Mouse (Mus musculus) hindbrain, postnatal 0 days (tissue): ENCODE results near the gene Ackr4. TPM values are rescaled to one million over a fixed set of nuclear protein-coding genes. Genes with fewer than 3 reads are reported as not detected.

ENCODE experiments used
- ATAC-seq: fragments of 200-750 bp; cut with Nextera tagmentation; 2 replicates; pipeline ENCODE4 v1.8.0; 2017; ENCODE audit warnings: mild to moderate bottlenecking, moderate TSS enrichment, moderate library complexity
- DNase-seq: peaks from one replicate; pipeline ENCODE4 v3.0.0-alpha.2; 2015; ENCODE audit warnings: low spot score
- H3K27ac ChIP-seq: fragments of 300-500 bp; sonication (generic); 2 replicates; pipeline ENCODE4 v1.5.1; 2014; ENCODE audit warnings: mild to moderate bottlenecking
- H3K27me3 ChIP-seq: fragments of 300-500 bp; sonication (generic); 2 replicates; pipeline ENCODE4 v1.6.1; 2014; ENCODE audit warnings: low read length, mixed read lengths; ENCODE audit not compliant: insufficient read depth
- H3K36me3 ChIP-seq: fragments of 300-500 bp; sonication (generic); 2 replicates; pipeline ENCODE4 v1.6.1; 2014; ENCODE audit warnings: low read length, mixed read lengths; ENCODE audit not compliant: insufficient read depth
- H3K4me1 ChIP-seq: fragments of 300-500 bp; sonication (generic); 2 replicates; pipeline ENCODE4 v1.6.1; 2014; ENCODE audit warnings: antibody characterized with exemption, low read length, mixed read lengths; ENCODE audit not compliant: insufficient read depth
- H3K4me2 ChIP-seq: fragments of 300-500 bp; sonication (generic); 2 replicates; pipeline ENCODE4 v1.6.1; 2014; ENCODE audit warnings: low read depth, mild to moderate bottlenecking, low read length, moderate library complexity, mixed read lengths
- H3K4me3 ChIP-seq: fragments of 300-500 bp; sonication (generic); 2 replicates; pipeline ENCODE4 v1.5.1; 2014; ENCODE audit warnings: low read length
- H3K9ac ChIP-seq: fragments of 300-500 bp; sonication (generic); replicated peaks from 2 replicates; pipeline ENCODE4 v1.6.1; 2014; ENCODE audit warnings: mild to moderate bottlenecking, low read length, moderate library complexity, mixed read lengths
- H3K9me3 ChIP-seq: fragments of 300-500 bp; sonication (generic); 2 replicates; pipeline ENCODE4 v1.6.1; 2016; ENCODE audit warnings: low read length, mixed read lengths
- CTCF ChIP-seq: IDR thresholded peaks from 2 replicates; pipeline ENCODE4 v1.5.1; 2016; ENCODE audit warnings: antibody characterized with exemption, control low read depth, low read depth
- WGBS: fragments of 180-500 bp; shearing (Covaris S2); extraction: QIAGEN DNeasy Blood & Tissue Kit; methylation state at CpG from one replicate; pipeline ENCODE4 v1.1.7; 2014; 5-methylcytosine and 5-hydroxymethylcytosine counted together
- polyA plus RNA-seq: library from polyadenylated mRNA; unstranded; fragments of >200 nt; fragmentation: Nextera tagmentation; extraction: Ambion mirVana; gene quantifications from 2 replicates; pipeline ENCODE4 v1.2.1, GENCODE M21; 2015
- total RNA-seq: library from RNA; depleted of rRNA; stranded (reverse); fragments of >200 nt; gene quantifications from 2 replicates; pipeline ENCODE4 v1.2.3, GENCODE M21; 2014

Gene Ackr4
- total and polyA plus RNA-seq, 2 experiments from 2014 or later = 0.93 to 1.3 TPM

- TF ChIP-seq CTCF = no peak
- ATAC-seq (peak; percentile 98), DNase-seq (peak; percentile 93)
- Histone ChIP-seq H3K4me1 (peaks cover 10% of the 10 kb centered on the region), H3K36me3 (peaks cover 7% of the 10 kb centered on the region; the same call in 1 of the 2 replicates), H3K4me3 (peak within 1 kb of the TSS; percentile 81), H3K9ac (peak within 1 kb of the TSS; percentile 88), H3K9me3 (no peaks in the 10 kb centered on the region), H3K27me3 (no peaks in the 10 kb centered on the region), H3K4me2 (peak within 1 kb of the TSS; percentile 79), H3K27ac (peak within 1 kb of the TSS; percentile 79)
- under 1% methylated on average over 26 of the region's 30 CpGs for WGBS
Measured at GRCm38 (mm10) chr9:104063244-104063961, 63.3 kb downstream of the Ackr4 start, which contains the start of gene Acad11. TSS of gene Acad11 (plus strand) at chr9:104063377.

- Histone ChIP-seq H3K4me1 (peaks cover 10% of the 10 kb centered on the region), H3K4me2 (peak within 1 kb of the TSS; percentile 79), H3K27me3 (no peaks in the 10 kb centered on the region), H3K9ac (peak within 1 kb of the TSS; percentile 88), H3K27ac (peak within 1 kb of the TSS; percentile 79), H3K36me3 (peaks cover 15% of the 10 kb centered on the region), H3K9me3 (no peaks in the 10 kb centered on the region), H3K4me3 (peak within 1 kb of the TSS; percentile 81)
- TF ChIP-seq CTCF = no peak
- ATAC-seq (peak; percentile 81), DNase-seq (peak; percentile 86)
- WGBS = under 1% methylated on average over 58 of the region's 59 CpGs
Measured at GRCm38 (mm10) chr9:104062430-104063243, 64.1 kb downstream of the Ackr4 start, which contains the start of gene Uba5. TSS of gene Uba5 (minus strand) at chr9:104063134.

DNA sequence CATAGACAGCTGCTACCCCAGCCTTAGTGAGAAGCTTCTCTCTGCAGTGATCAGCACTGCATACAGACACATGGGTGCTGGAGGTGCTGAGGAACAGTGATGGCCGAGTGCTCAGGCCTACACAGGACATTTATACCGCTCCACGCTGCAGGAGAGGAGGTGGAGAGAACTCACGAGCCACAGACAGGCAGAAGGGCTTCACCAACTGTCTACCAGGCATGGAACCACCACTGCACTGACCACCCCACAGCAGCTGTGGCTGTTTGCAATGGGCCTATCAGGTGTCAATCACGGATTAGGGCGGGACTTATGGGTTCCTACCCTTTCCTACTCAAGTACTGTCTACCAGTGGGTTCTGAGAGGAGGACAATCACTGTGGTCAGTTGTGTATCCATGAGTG is 75.7 kb downstream of the Ackr4 start:
- no peak overlapping the region for H3K9ac ChIP-seq
- H3K27me3 ChIP-seq = no peaks in the 10 kb centered on the region
- peaks cover 71% of the 10 kb centered on the region for H3K36me3 ChIP-seq
- H3K4me2 ChIP-seq = no peak overlapping the region
- DNase-seq (no peak), ATAC-seq (no peak)
- no peak for TF ChIP-seq CTCF
- H3K9me3 ChIP-seq = no peaks in the 10 kb centered on the region
- WGBS = 91% methylated on average over 6 of the region's 6 CpGs
- H3K4me1 ChIP-seq = no peaks in the 10 kb centered on the region
- no peak overlapping the region for H3K4me3 ChIP-seq
- no peak overlapping the region for H3K27ac ChIP-seq

- H3K27me3 ChIP-seq = no peaks in the 10 kb centered on the region
- no peak for DNase-seq
Measured at GRCm38 (mm10) chr9:104043676-104044075, 83.1 kb downstream of the Ackr4 start.

DNA sequence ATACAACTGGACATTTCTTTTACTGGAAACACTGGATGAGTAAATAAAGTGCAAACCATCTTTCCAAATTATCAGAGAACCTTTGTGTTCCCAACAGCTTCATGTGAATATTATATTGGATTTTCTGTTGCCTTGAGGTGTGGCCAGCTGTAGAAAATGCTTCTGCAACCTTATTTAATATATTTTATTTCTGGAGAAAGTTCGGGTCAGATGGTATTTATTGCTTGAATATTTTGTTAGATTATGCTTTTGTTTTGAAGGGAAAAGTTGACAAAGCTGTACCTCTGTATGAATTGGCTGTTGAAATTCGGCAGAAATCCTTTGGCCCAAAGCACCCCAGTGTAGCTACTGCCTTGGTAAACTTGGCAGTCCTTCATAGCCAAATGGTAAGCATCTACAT is 86.4 kb downstream of the Ackr4 start, which contains the start of gene Gm28305:
TSS of gene Gm28305 (plus strand) at position 301 of the 400 bp plus-strand sequence.
- Histone ChIP-seq H3K4me2 (no peak within 1 kb of the TSS), H3K4me3 (no peak within 1 kb of the TSS), H3K9me3 (no peaks in the 10 kb centered on the region), H3K27me3 (no peaks in the 10 kb centered on the region), H3K27ac (no peak within 1 kb of the TSS), H3K4me1 (no peaks in the 10 kb centered on the region), H3K9ac (no peak within 1 kb of the TSS), H3K36me3 (peaks cover 22% of the 10 kb centered on the region)
- ATAC-seq = no peak
- 66% methylated on average over 2 of the region's 2 CpGs for WGBS
- TF ChIP-seq CTCF = no peak
- DNase-seq = no peak

More at GRCm38 (mm10) chr9:104043676-104044075, 83.1 kb downstream of the Ackr4 start:
- WGBS = 85% methylated on average over 4 of the region's 4 CpGs
- ATAC-seq = no peak
- Histone ChIP-seq H3K4me1 (no peaks in the 10 kb centered on the region), H3K36me3 (peaks cover 29% of the 10 kb centered on the region), H3K4me3 (no peak overlapping the region), H3K9me3 (no peaks in the 10 kb centered on the region), H3K27ac (no peak overlapping the region), H3K4me2 (no peak overlapping the region), H3K9ac (no peak overlapping the region)
- TF ChIP-seq CTCF = no peak

DNA sequence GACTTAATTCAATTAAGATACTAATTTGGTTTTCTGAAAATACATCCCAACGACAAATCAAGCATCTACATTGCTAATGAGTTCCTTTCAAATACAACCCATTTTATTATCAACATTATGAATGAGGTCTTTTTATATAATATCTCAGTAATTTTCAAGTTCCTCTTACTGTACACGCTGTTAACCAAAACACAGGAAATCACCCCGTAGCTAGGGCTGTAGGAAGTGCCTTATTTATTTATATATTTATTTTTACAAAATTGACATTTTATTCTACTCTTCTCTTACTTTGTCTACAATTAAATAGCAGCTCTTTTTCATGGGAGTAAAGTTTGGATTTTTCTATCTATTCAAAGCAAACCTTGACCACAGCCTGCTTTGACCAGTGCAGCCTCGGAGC is 87.0 kb downstream of the Ackr4 start:
- no peak overlapping the region for H3K9ac ChIP-seq
- 84% methylated on average over 4 of the region's 4 CpGs for WGBS

More for the DNA sequence above, 87.0 kb downstream of the Ackr4 start:
- H3K4me2 ChIP-seq = no peak overlapping the region
- H3K27me3 ChIP-seq = no peaks in the 10 kb centered on the region
- no peak overlapping the region for H3K27ac ChIP-seq
- DNase-seq = no peak
- no peaks in the 10 kb centered on the region for H3K4me1 ChIP-seq
- no peak overlapping the region for H3K4me3 ChIP-seq
- peaks cover 22% of the 10 kb centered on the region for H3K36me3 ChIP-seq
- H3K9me3 ChIP-seq = no peaks in the 10 kb centered on the region
- TF ChIP-seq CTCF = no peak
- no peak for ATAC-seq
